Mouse (Mus musculus) intestine, postnatal 0 days (tissue): ENCODE measurements around the gene Mcemp1. TPM values are rescaled to one million over a fixed set of nuclear protein-coding genes. Genes with fewer than 3 reads are reported as not detected.

Experiments used
- ATAC-seq: fragments of 200-750 bp; cut with Nextera tagmentation; 2 replicates; pipeline ENCODE4 v1.8.0; 2017; ENCODE audit warnings: mild to moderate bottlenecking, moderate TSS enrichment, moderate library complexity
- H3K27ac ChIP-seq: fragments of 300-500 bp; sonication (generic); 2 replicates; pipeline ENCODE4 v1.5.1; 2014; ENCODE audit warnings: mild to moderate bottlenecking, low read depth, low read length, moderate library complexity
- H3K27me3 ChIP-seq: fragments of 300-500 bp; sonication (generic); replicated peaks from 2 replicates; pipeline ENCODE4 v1.6.1; 2014; ENCODE audit warnings: low read length, mixed read lengths; ENCODE audit not compliant: control insufficient read depth, insufficient read depth
- H3K36me3 ChIP-seq: fragments of 300-500 bp; sonication (generic); 2 replicates; pipeline ENCODE4 v1.6.1; 2014; ENCODE audit warnings: mild to moderate bottlenecking, moderate library complexity; ENCODE audit not compliant: control insufficient read depth, insufficient read depth
- H3K4me1 ChIP-seq: fragments of 300-500 bp; sonication (generic); replicated peaks from 2 replicates; pipeline ENCODE4 v1.6.1; 2014; ENCODE audit warnings: antibody characterized with exemption, low read length, mixed read lengths; ENCODE audit not compliant: control insufficient read depth, insufficient read depth
- H3K4me2 ChIP-seq: fragments of 300-500 bp; sonication (generic); replicated peaks from 2 replicates; pipeline ENCODE4 v1.6.1; 2014; ENCODE audit warnings: low read depth, mild to moderate bottlenecking, moderate library complexity
- H3K4me3 ChIP-seq: fragments of 300-500 bp; sonication (generic); 2 replicates; pipeline ENCODE4 v1.5.1; 2014; ENCODE audit warnings: low read depth, low read length
- H3K9ac ChIP-seq: fragments of 300-500 bp; sonication (generic); 2 replicates; pipeline ENCODE4 v1.6.1; 2014; ENCODE audit warnings: mild to moderate bottlenecking, low read depth, low read length
- H3K9me3 ChIP-seq: fragments of 300-500 bp; sonication (generic); 2 replicates; pipeline ENCODE4 v1.6.1; 2016; ENCODE audit warnings: mixed run types; ENCODE audit not compliant: control insufficient read depth
- CTCF ChIP-seq: sonication (generic); IDR thresholded peaks from 2 replicates; pipeline ENCODE4 v1.5.1; 2016; ENCODE audit warnings: low read depth, mild to moderate bottlenecking, control low read depth, antibody characterized with exemption, moderate library complexity
- WGBS: fragments of 180-500 bp; shearing (Covaris S2); extraction: QIAGEN DNeasy Blood & Tissue Kit; methylation state at CpG from one replicate; pipeline ENCODE4 v1.1.7; 2014; 5-methylcytosine and 5-hydroxymethylcytosine counted together
- polyA plus RNA-seq: library from polyadenylated mRNA; unstranded; fragments of >200 nt; fragmentation: Nextera tagmentation; extraction: Ambion mirVana; gene quantifications from 2 replicates; pipeline ENCODE4 v1.2.1, GENCODE M21; 2015

Mcemp1 gene
- 0.09 and 0.22 TPM in 2 replicates for polyA plus RNA-seq

DNA sequence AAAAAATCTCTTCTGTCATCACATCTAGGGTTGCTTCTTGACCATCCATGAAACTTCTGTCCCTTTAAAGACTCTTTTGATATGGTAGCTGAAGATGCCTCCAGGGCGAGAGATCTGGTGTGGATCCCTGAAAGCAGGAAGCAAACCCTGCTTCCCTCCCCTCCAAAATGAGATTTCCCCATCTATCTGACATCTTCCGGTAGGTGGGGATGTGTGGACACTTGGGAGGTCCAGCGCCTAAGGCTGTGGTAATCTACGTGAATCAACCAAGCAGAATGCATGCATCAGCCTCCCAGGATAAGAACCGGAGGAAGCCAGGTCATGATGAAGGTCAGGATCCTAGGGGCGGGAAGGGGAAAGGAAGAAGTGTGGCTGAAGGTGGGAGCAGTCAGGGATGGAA lies at the start of gene Mcemp1:
TSS of gene Mcemp1 (plus strand) at position 248 of the 400 bp plus-strand sequence.
- TF ChIP-seq CTCF = no peak
- Histone ChIP-seq H3K27ac (no peak within 1 kb of the TSS), H3K27me3 (no peaks in the 10 kb centered on the region), H3K4me3 (no peak within 1 kb of the TSS), H3K4me2 (no peak within 1 kb of the TSS), H3K36me3 (no peaks in the 10 kb centered on the region), H3K9me3 (no peaks in the 10 kb centered on the region), H3K9ac (no peak within 1 kb of the TSS), H3K4me1 (no peaks in the 10 kb centered on the region)
- no peak for ATAC-seq
- WGBS = 71% methylated on average over 6 of the region's 6 CpGs

DNA sequence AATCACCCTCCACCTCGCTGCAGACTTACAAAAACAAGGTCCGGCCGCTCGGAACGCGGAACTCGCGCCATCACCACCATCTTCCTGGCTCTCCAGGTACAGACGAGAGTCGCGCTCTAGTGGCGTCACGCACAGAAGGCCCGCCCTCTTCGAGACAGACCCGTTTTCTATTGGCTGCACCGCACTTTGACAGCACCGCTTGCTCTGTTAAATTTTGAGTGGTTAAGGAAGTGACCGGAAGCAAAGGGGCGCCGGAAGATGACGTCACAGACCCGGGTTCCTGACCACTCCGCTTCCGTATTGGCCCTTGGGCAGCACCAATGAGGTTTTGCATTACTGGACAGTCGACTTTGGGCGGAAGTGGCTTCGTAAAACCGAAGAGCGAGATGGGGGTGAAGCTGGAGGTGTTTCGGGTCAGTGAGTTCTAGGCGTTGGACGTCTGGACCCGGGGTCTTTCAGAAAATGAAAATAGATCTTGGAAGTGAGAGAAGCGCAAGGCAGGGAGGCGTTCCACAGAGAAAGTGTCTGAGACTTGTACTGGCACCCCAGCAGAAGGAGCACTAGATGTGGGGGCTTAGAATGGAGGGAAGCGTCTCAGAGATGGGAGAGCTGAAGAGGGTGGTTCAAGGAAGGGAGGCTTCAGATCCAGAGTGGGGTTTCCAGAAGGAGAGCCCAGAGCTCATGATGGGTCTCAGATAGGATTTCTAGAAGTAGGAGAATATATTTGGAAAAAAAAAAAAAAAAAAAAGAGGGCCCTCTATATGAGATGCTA lies 44.2 kb upstream of the Mcemp1 start, which contains the start of the genes Xab2 and Pet100:
TSS of gene Xab2 (minus strand) at position 118 of the 772 bp plus-strand sequence.
TSS of gene Pet100 (plus strand) at position 350 of the 772 bp plus-strand sequence.
- Histone ChIP-seq H3K36me3 (peaks cover 23% of the 10 kb centered on the region), H3K27me3 (no peaks in the 10 kb centered on the region), H3K9ac (peak within 1 kb of the TSS; percentile 84), H3K4me3 (peak within 1 kb of the TSS; percentile 92), H3K4me2 (peak within 1 kb of the TSS; percentile 89), H3K27ac (no peak within 1 kb of the TSS), H3K9me3 (no peaks in the 10 kb centered on the region), H3K4me1 (peaks cover 6% of the 10 kb centered on the region)
- WGBS = under 1% methylated on average over 37 of the region's 37 CpGs
- no peak for TF ChIP-seq CTCF
- peak; percentile 99 for ATAC-seq

GRCm38 (mm10) chr8:3622119-3622518 lies 43.4 kb upstream of the Mcemp1 start:
- 60% methylated on average over 8 of the region's 8 CpGs for WGBS
- Histone ChIP-seq H3K4me2 (peak overlapping the region; percentile 89), H3K27ac (no peak overlapping the region), H3K4me1 (peaks cover 6% of the 10 kb centered on the region), H3K36me3 (peaks cover 17% of the 10 kb centered on the region), H3K4me3 (peak overlapping the region; percentile 92), H3K27me3 (no peaks in the 10 kb centered on the region), H3K9ac (0 out of 2 replicates have a peak overlapping the region, but pooled peaks have one; percentile 68), H3K9me3 (no peaks in the 10 kb centered on the region)
- no peak for ATAC-seq
- no peak for TF ChIP-seq CTCF

DNA sequence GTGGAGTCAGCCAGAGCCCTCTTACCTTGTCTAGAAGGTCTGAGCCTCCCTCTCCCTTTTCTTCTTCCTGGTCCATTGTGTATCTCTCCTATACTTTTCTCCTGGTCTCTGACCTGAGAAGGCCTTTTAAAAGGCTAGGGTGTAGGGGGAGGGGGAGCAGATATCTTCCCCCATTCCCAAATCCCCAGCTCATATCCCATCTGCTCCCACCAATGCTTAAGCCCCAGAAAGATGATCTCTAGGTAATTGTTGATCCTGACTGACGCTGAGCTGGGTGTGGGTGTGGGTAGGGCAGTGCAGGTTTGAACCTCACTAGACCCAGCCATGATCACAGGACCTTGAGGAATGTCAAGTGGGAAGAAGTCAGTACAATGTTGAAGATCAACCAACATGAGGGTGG lies 40.1 kb upstream of the Mcemp1 start, which contains the start of gene Pcp2:
TSS of gene Pcp2 (minus strand) at position 101 of the 400 bp plus-strand sequence.
- TF ChIP-seq CTCF = no peak
- Histone ChIP-seq H3K27ac (no peak within 1 kb of the TSS), H3K4me1 (peaks cover 3% of the 10 kb centered on the region), H3K9me3 (no peaks in the 10 kb centered on the region), H3K27me3 (no peaks in the 10 kb centered on the region), H3K36me3 (no peaks in the 10 kb centered on the region; the same call in 1 of the 2 replicates), H3K4me2 (no peak within 1 kb of the TSS), H3K9ac (no peak within 1 kb of the TSS), H3K4me3 (no peak within 1 kb of the TSS)
- ATAC-seq = no peak
- WGBS = 64% methylated on average over 1 of the region's 1 CpGs

DNA sequence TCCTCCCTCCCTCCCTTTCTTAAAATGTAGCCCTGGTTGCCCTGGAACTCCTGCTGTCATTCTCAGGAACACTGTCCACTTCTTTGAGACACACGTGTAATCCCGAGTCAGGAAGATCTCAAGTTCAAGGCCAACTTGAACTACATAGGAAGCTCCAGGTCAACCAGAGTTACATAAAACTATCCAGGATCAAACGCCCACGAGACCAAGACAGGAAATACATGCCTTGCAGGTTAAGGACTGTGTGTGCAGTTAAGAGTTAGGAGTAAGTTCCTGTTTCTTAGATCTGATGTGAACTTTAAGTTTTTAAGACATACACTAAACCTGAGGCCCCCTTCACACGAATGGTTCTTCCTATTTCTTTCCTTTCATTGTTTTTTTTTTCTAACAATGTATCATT lies 38.6 kb upstream of the Mcemp1 start:
- Histone ChIP-seq H3K27ac (no peak overlapping the region), H3K4me2 (no peak overlapping the region), H3K9me3 (no peaks in the 10 kb centered on the region), H3K36me3 (no peaks in the 10 kb centered on the region; the same call in 1 of the 2 replicates), H3K4me3 (no peak overlapping the region), H3K9ac (no peak overlapping the region), H3K27me3 (no peaks in the 10 kb centered on the region), H3K4me1 (peaks cover 3% of the 10 kb centered on the region)
- ATAC-seq = no peak
- TF ChIP-seq CTCF = no peak
- 60% methylated on average over 5 of the region's 5 CpGs for WGBS

DNA sequence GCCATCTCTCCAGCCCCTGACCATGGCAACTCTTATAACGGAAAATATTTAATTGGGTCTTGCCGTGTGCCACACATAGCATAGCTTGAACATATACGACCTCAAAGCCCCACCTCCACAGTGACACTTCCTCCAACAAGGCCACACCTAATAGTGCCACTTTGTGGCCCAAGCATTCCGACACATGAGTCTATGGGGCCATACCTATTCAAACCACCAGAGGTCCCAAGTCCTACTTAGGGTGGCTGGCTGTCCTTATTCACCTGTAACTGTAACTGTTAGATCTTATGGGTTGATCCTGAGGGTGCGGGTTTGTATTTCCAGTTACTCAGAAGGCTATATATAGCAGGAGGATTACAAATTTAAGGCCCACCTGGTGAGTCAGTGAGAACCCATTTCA lies 37.5 kb upstream of the Mcemp1 start:
- WGBS = 23% methylated on average over 5 of the region's 5 CpGs
- peak; percentile 32; the same call in 1 of the 2 replicates for ATAC-seq
- Histone ChIP-seq H3K27me3 (no peaks in the 10 kb centered on the region), H3K9me3 (no peaks in the 10 kb centered on the region), H3K27ac (no peak overlapping the region), H3K4me3 (no peak overlapping the region), H3K4me1 (no peaks in the 10 kb centered on the region; the same call in 1 of the 2 replicates), H3K4me2 (no peak overlapping the region), H3K9ac (no peak overlapping the region), H3K36me3 (no peaks in the 10 kb centered on the region; the same call in 1 of the 2 replicates)
- peak; percentile 72 for TF ChIP-seq CTCF
